Mouse (Mus musculus) kidney, postnatal 10 days (tissue): ENCODE results near the gene Gapdhs.
"Not testable (repeated sequence)": the region's sequence is repeated elsewhere in the genome, so short reads cannot be mapped to it uniquely, and the experiment has no call there.

Source experiments
- DNase-seq: peaks from one replicate; pipeline ENCODE4 v3.0.0; 2021; ENCODE audit warnings: mixed read lengths

Gapdhs gene

DNA sequence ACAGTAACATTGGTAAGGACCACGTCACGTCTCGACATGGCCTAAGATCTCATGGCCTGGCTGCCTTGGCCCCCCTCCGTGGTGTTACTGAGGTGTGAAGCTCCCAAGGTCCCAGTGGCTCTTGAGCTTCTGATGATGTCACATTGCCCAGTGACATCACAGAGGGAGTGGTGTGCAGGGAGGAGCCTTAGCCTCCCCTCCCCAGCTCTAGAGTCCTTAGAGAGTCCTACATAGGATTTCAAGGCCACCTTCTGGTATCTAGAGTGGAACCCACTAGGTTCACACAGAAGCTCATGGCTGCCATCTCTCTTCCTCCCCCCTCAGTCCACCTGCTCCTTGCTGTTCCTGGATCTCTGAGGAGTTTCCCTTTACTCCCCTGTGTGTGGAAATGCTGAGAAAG lies at the start of gene Gapdhs:
Gapdhs (minus strand) TSS at position 65 of the 400 bp plus-strand sequence.
- not testable (repeated sequence) for DNase-seq

DNA sequence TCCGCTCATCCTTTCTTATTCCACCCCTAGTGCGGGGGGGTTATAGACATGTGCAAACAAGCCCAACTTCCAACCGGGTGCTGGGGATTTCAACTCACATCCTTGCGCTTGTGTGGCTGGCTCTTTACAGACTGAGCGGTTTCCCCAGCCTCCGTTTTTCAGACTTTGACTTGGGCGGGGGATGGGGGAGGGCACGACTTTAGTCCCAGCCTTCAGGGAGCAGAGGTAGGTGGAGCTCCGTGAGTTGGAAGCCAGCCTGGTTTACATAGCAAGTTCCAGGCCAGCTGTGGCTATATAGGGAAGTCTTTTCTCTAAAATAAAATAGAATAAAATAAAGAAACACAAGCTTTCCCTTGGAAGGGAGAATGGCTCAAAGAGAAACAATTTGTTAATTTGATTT lies 48.4 kb upstream of the Gapdhs start:
- DNase-seq = peak; percentile 16

DNA sequence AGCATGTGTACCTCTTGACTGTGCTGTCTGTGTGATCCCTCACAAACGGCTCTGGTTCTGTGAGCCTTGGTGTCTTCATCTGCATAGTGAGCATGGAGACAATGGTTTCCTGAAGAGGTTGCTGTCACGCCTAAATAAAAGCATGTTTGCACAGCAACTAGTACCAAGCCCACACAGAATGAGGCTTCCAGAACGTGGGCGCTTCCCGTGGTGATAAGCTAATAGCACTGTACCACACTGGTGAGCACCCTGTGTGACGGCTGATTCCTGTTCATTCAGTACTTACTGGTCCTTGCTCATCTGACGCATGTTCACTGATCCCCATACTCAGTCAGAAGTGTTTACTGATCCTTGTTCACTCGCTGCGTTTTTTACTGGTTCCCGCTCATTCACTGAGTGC lies 46.7 kb upstream of the Gapdhs start:
- no peak for DNase-seq

- DNase-seq = no peak
These were observed 44.0 kb upstream of the Gapdhs start, which contains the start of gene Krtdap for GRCm38 (mm10) chr7:30787377-30788022. Gene Krtdap, plus strand, starts transcription at chr7:30787896.

GRCm38 (mm10) chr7:30785721-30786546 lies 42.5 kb upstream of the Gapdhs start:
- DNase-seq = no peak

DNA sequence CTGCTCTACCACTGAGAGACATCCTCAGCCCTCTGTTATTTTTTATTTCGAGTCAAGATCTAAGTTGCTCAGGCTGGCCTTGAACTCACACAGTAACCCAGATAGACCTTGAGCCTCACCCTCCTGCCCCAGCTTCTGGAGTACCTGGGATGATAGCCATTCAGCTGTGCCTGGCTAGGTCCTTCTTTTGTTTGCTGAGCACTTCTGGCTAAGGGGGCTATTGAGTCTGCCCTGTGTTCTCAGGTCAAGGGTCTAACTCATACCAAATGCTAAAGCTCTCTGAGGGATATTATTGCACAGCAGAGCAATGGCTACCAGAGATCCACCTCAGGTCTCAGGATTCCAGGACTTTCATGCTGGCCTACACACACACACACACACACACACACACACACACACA lies 41.7 kb upstream of the Gapdhs start:
- DNase-seq = no peak

DNA sequence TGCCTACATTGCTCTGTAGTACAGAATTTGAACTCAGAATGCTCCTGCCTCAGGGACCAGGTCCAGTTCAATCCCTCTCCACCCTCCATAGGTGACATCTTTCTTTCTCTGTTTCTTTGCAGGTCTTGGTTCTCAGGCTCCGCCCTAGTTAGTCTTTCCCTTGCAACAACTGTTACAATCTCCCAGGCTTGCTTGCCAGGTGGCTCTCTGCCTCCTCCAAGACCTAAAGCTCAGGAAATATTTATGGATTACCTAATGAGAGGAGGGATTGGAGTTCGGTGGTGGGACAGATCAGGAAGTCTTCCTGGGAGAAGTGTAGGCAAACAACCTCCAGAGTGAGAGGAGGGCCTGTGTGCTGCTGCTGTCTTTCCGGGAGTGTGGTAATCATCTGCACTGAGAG lies 39.2 kb upstream of the Gapdhs start:
- DNase-seq = no peak

DNA sequence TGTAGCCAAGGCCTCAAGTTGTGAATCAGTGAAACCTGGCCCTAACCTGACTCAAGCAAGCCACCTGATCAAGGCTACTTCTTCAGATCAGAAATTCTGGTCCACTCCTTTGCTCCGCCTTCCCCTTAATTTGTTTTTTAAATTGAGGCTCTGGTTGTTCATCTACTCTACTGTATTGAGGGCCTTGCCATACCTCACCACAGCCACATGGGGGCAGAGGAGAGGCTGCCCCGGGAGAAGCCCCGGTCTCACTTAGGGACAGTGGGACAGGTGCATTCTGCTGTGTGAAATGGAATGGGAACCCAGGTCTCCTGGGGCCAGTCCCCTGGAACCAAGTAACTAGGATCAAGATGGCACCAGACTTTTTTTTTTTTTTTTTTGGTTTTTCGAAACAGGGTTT lies 38.3 kb upstream of the Gapdhs start:
- DNase-seq = no peak

DNA sequence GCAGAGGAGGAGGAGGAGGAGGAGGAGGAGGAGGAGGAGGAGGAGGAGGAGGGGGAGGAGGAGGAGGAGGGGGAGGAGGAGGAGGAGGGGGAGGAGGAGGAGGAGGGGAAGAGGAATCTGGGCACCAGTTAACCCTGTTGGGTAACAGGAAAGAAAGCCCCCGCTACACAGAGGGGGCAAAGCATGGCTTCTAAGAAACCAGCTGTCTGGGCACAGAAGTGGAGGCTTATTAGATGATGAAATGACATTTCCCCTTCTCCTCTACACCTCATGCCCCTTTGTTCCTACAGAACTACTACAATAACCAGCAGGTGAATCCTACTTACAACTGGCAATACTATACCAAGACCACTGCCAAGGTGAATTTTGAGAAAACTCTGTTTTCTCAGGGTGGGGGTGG lies 34.4 kb upstream of the Gapdhs start:
- DNase-seq = no peak

DNA sequence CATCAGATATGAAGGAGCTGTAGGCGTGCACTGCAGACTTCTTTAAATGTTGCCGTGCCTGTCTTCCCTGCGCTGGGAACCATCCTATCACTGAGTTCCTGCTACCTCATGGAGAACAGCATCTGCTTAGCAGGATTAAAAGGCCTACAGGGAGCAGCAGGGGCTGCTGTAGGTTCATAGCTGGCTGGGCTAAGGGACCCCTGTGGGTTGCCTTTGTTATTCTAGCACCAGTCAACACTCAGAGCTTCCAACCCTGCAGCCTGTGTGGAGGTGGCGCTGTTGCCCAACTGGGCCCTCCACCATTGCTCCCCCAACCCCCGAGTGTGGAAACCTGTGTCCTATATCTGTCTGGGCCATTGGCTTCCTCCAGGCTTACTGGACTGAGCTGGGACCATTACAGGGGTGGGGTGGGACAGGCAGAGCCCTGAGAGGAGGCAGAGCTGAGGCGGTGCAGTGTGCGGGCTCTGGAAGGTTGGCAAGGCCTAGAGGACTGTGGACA lies 33.6 kb upstream of the Gapdhs start:
- no peak for DNase-seq

DNA sequence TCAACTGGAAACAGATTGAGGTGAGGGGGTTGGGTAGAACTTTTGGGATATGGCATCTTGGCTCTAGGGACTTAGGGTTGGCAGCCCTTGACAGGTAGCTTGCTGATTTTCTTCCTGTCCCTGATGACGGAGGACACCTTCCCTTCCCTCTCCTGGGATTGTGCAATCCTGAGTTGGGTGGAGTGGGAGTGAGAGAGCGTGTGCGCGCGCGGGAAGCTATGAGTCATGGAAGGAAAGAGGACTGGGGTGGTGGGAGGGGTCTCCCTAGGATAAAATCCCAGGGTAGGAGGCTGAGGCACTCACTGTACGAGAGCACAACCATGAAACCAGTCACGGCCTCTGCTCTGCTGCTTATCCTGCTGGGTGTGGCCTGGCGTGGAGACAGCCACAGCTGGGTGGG lies 32.6 kb upstream of the Gapdhs start:
- no peak for DNase-seq

- no peak for DNase-seq
These were observed 25.8 kb upstream of the Gapdhs start for GRCm38 (mm10) chr7:30769236-30769635.

DNA sequence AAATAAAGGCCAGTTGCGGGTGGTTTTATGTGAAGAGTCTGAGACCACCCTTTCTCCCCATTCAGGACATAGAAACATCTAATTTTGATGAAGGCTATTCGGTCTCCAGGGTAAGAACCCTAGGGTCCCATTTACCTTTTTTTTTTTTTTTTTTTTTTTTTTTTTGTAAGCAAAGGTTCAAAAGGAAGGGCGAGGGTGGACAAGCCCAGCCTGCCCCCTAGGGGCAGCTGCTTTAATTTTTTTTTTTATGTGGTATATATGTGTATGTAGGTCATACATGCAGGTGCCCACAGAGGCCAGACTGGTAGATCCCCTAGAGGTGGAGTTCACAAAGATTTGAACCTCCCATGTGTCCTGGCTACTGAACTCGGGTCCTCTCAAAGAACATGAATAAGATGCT lies 22.9 kb upstream of the Gapdhs start:
- DNase-seq = no peak

GRCm38 (mm10) chr7:30765173-30765572 lies 21.7 kb upstream of the Gapdhs start:
- DNase-seq = no peak

GRCm38 (mm10) chr7:30763456-30763855 lies 20.0 kb upstream of the Gapdhs start, which contains the start of gene Dmkn:
Gene Dmkn, plus strand, starts transcription at chr7:30763756.
- DNase-seq = no peak

GRCm38 (mm10) chr7:30761769-30762352 lies 18.4 kb upstream of the Gapdhs start:
- no peak for DNase-seq

- peak; percentile 66 for DNase-seq
These were observed 15.4 kb upstream of the Gapdhs start for GRCm38 (mm10) chr7:30758853-30759252.

GRCm38 (mm10) chr7:30757001-30757400 lies 13.5 kb upstream of the Gapdhs start:
- no peak for DNase-seq

- no peak for DNase-seq
These were observed 7.7 kb upstream of the Gapdhs start, which contains the start of gene Sbsn for GRCm38 (mm10) chr7:30751086-30751669. Gene Sbsn, plus strand, starts transcription at chr7:30751471.

GRCm38 (mm10) chr7:30749824-30750606 lies 6.5 kb upstream of the Gapdhs start:
- DNase-seq = peak; percentile 12

- DNase-seq = no peak
These were observed 4.2 kb upstream of the Gapdhs start for GRCm38 (mm10) chr7:30747525-30748204.
